Comparison of ENCODE assay signal across 8 mouse cellular contexts in the genomic region with DNA sequence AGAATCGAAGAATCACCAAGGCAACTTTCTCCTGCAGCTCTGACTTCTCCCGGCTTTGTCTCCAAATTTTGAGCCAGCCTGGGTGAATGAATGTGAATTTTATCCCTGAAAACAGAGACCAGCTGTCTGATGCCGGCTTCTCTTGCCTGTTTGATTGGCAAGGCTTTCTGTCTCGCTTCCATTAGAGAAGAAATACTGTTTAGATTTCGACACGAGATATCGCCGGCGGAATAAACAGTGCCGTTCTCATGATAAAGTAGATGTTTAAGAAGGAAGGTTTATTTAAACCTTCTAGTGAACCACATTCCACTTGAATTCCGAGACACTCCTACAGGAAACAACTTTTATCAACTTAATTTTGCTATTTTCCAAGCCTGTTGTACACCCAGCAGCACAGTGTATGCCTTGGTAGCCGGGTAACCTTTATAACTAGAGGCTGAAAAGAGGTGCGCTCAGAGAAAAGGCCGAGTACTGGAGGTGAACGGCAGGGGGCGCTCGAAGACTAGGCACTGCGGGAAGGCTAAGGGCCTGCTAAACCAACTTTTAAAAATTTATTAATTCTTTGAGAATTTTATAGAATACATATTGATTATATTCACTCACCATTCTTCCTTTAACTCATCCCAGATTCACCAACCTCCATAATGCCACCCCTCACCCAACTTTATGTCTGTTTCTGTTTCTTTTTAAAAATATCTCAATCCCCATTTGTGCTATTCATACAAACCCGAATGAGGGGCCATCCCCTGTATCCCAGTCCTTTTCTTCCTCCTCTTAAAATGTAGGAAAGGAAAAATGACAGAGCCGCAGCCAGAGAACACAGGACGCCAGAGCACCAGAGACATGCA.
DNase-seq lines count a peak whose midpoint lies in the region; ATAC-seq and TF ChIP-seq lines count a peak whose summit lies in the region.

No protein-coding gene starts in this region.

- ATAC-seq in embryonic facial prominence, embryonic 15.5 days (ENCODE audit: insufficient number of reproducible peaks, low FRiP score, low TSS enrichment, low read depth): peak; percentile 48; the same call in 1 of the 2 replicates
- no peak for ATAC-seq in heart, embryonic 13.5 days (ENCODE audit: extremely low read depth, insufficient number of reproducible peaks, low FRiP score, low TSS enrichment)
- ATAC-seq in liver, embryonic 12.5 days: 0 out of 2 replicates have a peak, but pooled peaks have one; percentile 50
- ATAC-seq in neural tube, embryonic 14.5 days (ENCODE audit: low read depth): peak; percentile 60; the same call in 1 of the 2 replicates

- H3K9me3 ChIP-seq in embryonic facial prominence, embryonic 15.5 days (replicated peaks): no peaks in the 10 kb centered on the region
- H3K9me3 ChIP-seq in heart, embryonic 13.5 days: no peaks in the 10 kb centered on the region
- no peaks in the 10 kb centered on the region for H3K9me3 ChIP-seq in liver, embryonic 12.5 days (replicated peaks)
- no peaks in the 10 kb centered on the region for H3K9me3 ChIP-seq in neural tube, embryonic 14.5 days (ENCODE audit: control insufficient read depth, low read length)

- H3K36me3 ChIP-seq in C2C12 (ENCODE audit: control insufficient read depth, insufficient read depth): no peaks in the 10 kb centered on the region
- H3K36me3 ChIP-seq in embryonic facial prominence, embryonic 15.5 days: no peaks in the 10 kb centered on the region
- H3K36me3 ChIP-seq in heart, embryonic 13.5 days: no peaks in the 10 kb centered on the region
- no peaks in the 10 kb centered on the region for H3K36me3 ChIP-seq in liver, embryonic 12.5 days
- H3K36me3 ChIP-seq in neural tube, embryonic 14.5 days (ENCODE audit: control insufficient read depth, insufficient read depth, low read length): no peaks in the 10 kb centered on the region

- H3K4me1 ChIP-seq in embryonic facial prominence, embryonic 15.5 days: peaks cover 19% of the 10 kb centered on the region
- no peaks in the 10 kb centered on the region for H3K4me1 ChIP-seq in heart, embryonic 13.5 days
- H3K4me1 ChIP-seq in liver, embryonic 12.5 days: no peaks in the 10 kb centered on the region
- no peaks in the 10 kb centered on the region for H3K4me1 ChIP-seq in neural tube, embryonic 14.5 days (ENCODE audit: control insufficient read depth, insufficient read depth, low read length)

- H3K4me3 ChIP-seq in C2C12 (ENCODE audit: insufficient read depth, poor library complexity, severe bottlenecking): no peak overlapping the region
- no peak overlapping the region for H3K4me3 ChIP-seq in embryonic facial prominence, embryonic 15.5 days (replicated peaks)
- H3K4me3 ChIP-seq in heart, embryonic 13.5 days: no peak overlapping the region
- no peak overlapping the region for H3K4me3 ChIP-seq in liver, embryonic 12.5 days
- no peak overlapping the region for H3K4me3 ChIP-seq in neural tube, embryonic 14.5 days (ENCODE audit: low read depth, low read length)

- H3K27me3 ChIP-seq in C2C12 (ENCODE audit: control insufficient read depth, insufficient read depth, insufficient read length): no peaks in the 10 kb centered on the region
- no peaks in the 10 kb centered on the region for H3K27me3 ChIP-seq in embryonic facial prominence, embryonic 15.5 days
- no peaks in the 10 kb centered on the region for H3K27me3 ChIP-seq in heart, embryonic 13.5 days (replicated peaks)
- H3K27me3 ChIP-seq in liver, embryonic 12.5 days (replicated peaks): no peaks in the 10 kb centered on the region
- H3K27me3 ChIP-seq in neural tube, embryonic 14.5 days (ENCODE audit: control insufficient read depth, insufficient read depth, low read length): no peaks in the 10 kb centered on the region

- WGBS in embryonic facial prominence, embryonic 15.5 days: 25% methylated on average over 21 of the region's 21 CpGs
- 27% methylated on average over 21 of the region's 21 CpGs for WGBS in heart, embryonic 13.5 days
- 40% methylated on average over 21 of the region's 21 CpGs for WGBS in liver, embryonic 12.5 days (ENCODE audit: insufficient replicate concordance)
- WGBS in neural tube, embryonic 14.5 days: 39% methylated on average over 21 of the region's 21 CpGs

- H3K9ac ChIP-seq in embryonic facial prominence, embryonic 15.5 days: 0 out of 2 replicates have a peak overlapping the region, but pooled peaks have one; percentile 13
- 0 out of 2 replicates have a peak overlapping the region, but pooled peaks have one; percentile 14 for H3K9ac ChIP-seq in heart, embryonic 13.5 days
- H3K9ac ChIP-seq in liver, embryonic 12.5 days: no peak overlapping the region
- no peak overlapping the region for H3K9ac ChIP-seq in neural tube, embryonic 14.5 days (replicated peaks; ENCODE audit: low read depth, low read length)

- H3K4me2 ChIP-seq in embryonic facial prominence, embryonic 15.5 days (replicated peaks): 0 out of 2 replicates have a peak overlapping the region, but pooled peaks have one; percentile 21
- H3K4me2 ChIP-seq in heart, embryonic 13.5 days: peak overlapping the region; percentile 28
- no peak overlapping the region for H3K4me2 ChIP-seq in liver, embryonic 12.5 days
- H3K4me2 ChIP-seq in neural tube, embryonic 14.5 days (ENCODE audit: low read depth, low read length): no peak overlapping the region

- peak overlapping the region; percentile 74 for H3K27ac ChIP-seq in embryonic facial prominence, embryonic 15.5 days (replicated peaks)
- H3K27ac ChIP-seq in heart, embryonic 13.5 days (replicated peaks): no peak overlapping the region
- H3K27ac ChIP-seq in liver, embryonic 12.5 days: no peak overlapping the region
- no peak overlapping the region for H3K27ac ChIP-seq in neural tube, embryonic 14.5 days (ENCODE audit: low read depth, low read length)

- H3K79me2 ChIP-seq in C2C12 (ENCODE audit: control insufficient read depth, insufficient read depth): no peaks in the 10 kb centered on the region

- H3ac ChIP-seq in C2C12 (ENCODE audit: control insufficient read depth, insufficient read length, low read depth): no peak overlapping the region

- DNase-seq in brain, adult 2 months (ENCODE audit: low read depth, low spot score): peak; percentile 68
- peak; percentile 70 to 81 for DNase-seq in kidney, postnatal 25 days
- DNase-seq in thymus, postnatal 14 days: peak; percentile 46

- TF ChIP-seq CTCF in C2C12 (IDR thresholded peaks at IDR 0.05; ENCODE audit: control insufficient read depth, insufficient read depth, insufficient read length): peak; percentile 54

- H3K79me3 ChIP-seq in C2C12 (ENCODE audit: low read depth): no peaks in the 10 kb centered on the region

TF ChIP-seq in C2C12, 6 proteins besides CTCF, POLR2A, EP300 and RAD21:
- no peak for TF ChIP-seq MYOG (IDR thresholded peaks at IDR 0.05; ENCODE audit: control insufficient read depth, extremely low read depth, insufficient read length)
- TF ChIP-seq MYOD1 (IDR thresholded peaks at IDR 0.05; ENCODE audit: control insufficient read depth, insufficient read length, low read depth): no peak
- TF ChIP-seq MAX (IDR thresholded peaks at IDR 0.05): no peak
- no peak for TF ChIP-seq USF1 (IDR thresholded peaks at IDR 0.05; ENCODE audit: low read depth)
- TF ChIP-seq CEBPB (IDR thresholded peaks at IDR 0.05; ENCODE audit: low read depth): no peak
- TF ChIP-seq FOSL1 (IDR thresholded peaks at IDR 0.05; ENCODE audit: insufficient read depth, low read length, poor library complexity, severe bottlenecking): no peak

Comparison
In these comparisons a context has a peak if more than half of its experiments do, and no peak if none do; other contexts are left out.
1. H3K4me2 ChIP-seq: peak in embryonic facial prominence, embryonic 15.5 days (single experiment) and heart, embryonic 13.5 days (single experiment); none in liver, embryonic 12.5 days (single experiment) and neural tube, embryonic 14.5 days (single experiment).
2. H3K9ac ChIP-seq: peak in embryonic facial prominence, embryonic 15.5 days (single experiment) and heart, embryonic 13.5 days (single experiment); none in liver, embryonic 12.5 days (single experiment) and neural tube, embryonic 14.5 days (single experiment).
3. Peak in every context shown above with its lines, with median percentiles within 50 percentile points of each other: DNase-seq.